Mouse (Mus musculus): ENCODE measurements around the gene Evi5. TPM values are rescaled to one million over a fixed set of nuclear protein-coding genes. Genes with fewer than 3 reads are reported as not detected.
"Not testable (repeated sequence)": the region's sequence is repeated elsewhere in the genome, so short reads cannot be mapped to it uniquely, and the experiment has no call there.

Evi5 gene
- total RNA-seq, 2 experiments from 2014 or later: 63.2 to 70.7 TPM

- TF ChIP-seq CTCF (conservative IDR thresholded peaks at IDR 0.05): no peak
- Histone ChIP-seq H3K27ac (no peak overlapping the region), H3K4me3 (no peak overlapping the region)
- no peak for DNase-seq (ENCODE audit: low spot score in 2 of 2)
These were observed 21.4 kb upstream of the Evi5 start for GRCm38 (mm10) chr5:107896265-107896664.

- Histone ChIP-seq H3K4me3 (no peak overlapping the region), H3K27ac (no peak overlapping the region)
- no peak for TF ChIP-seq CTCF (conservative IDR thresholded peaks at IDR 0.05)
- DNase-seq (ENCODE audit: low spot score in 2 of 2): no peak
These were observed 19.8 kb upstream of the Evi5 start for GRCm38 (mm10) chr5:107894676-107895075.

GRCm38 (mm10) chr5:107891515-107891914 lies 16.6 kb upstream of the Evi5 start:
- DNase-seq (ENCODE audit: low spot score in 2 of 2): peak in 1 of 2 experiments; percentile 16
- not testable (repeated sequence) for H3K27ac ChIP-seq, H3K4me3 ChIP-seq
- peak; percentile 76 for TF ChIP-seq CTCF (conservative IDR thresholded peaks at IDR 0.05)

- no peak for TF ChIP-seq CTCF (conservative IDR thresholded peaks at IDR 0.05)
- DNase-seq (ENCODE audit: low spot score in 2 of 2): no peak
- Histone ChIP-seq H3K27ac (no peak overlapping the region), H3K4me3 (no peak overlapping the region)
These were observed 15.3 kb upstream of the Evi5 start for GRCm38 (mm10) chr5:107889994-107890888.

GRCm38 (mm10) chr5:107880710-107881109 lies 5.8 kb upstream of the Evi5 start:
- TF ChIP-seq CTCF (conservative IDR thresholded peaks at IDR 0.05): no peak
- Histone ChIP-seq H3K4me3 (no peak overlapping the region), H3K27ac (no peak overlapping the region)
- no peak for DNase-seq (ENCODE audit: low spot score in 2 of 2)

GRCm38 (mm10) chr5:107877053-107877452 lies 2.1 kb upstream of the Evi5 start:
- Histone ChIP-seq H3K27ac (no peak overlapping the region), H3K4me3 (no peak overlapping the region)
- no peak for DNase-seq (ENCODE audit: low spot score in 2 of 2)
- 0 out of 2 replicates have a peak, but pooled peaks have one; percentile 17 for TF ChIP-seq CTCF (conservative IDR thresholded peaks at IDR 0.05)

GRCm38 (mm10) chr5:107875261-107875611 lies 329 bp upstream of the Evi5 start:
- no peak for DNase-seq (ENCODE audit: low spot score in 2 of 2)
- TF ChIP-seq CTCF (conservative IDR thresholded peaks at IDR 0.05): no peak

GRCm38 (mm10) chr5:107873886-107874302 lies 1.0 kb downstream of the Evi5 start:
- Histone ChIP-seq H3K27ac (peak overlapping the region; percentile 58), H3K4me3 (no peak overlapping the region; the same call in 1 of the 2 replicates)
- no peak for DNase-seq (ENCODE audit: low spot score in 2 of 2)
- no peak for TF ChIP-seq CTCF (conservative IDR thresholded peaks at IDR 0.05)

More at GRCm38 (mm10) chr5:107875261-107875611, 329 bp upstream of the Evi5 start:
- no peak overlapping the region for H3K27ac ChIP-seq
- H3K4me3 ChIP-seq: no peak overlapping the region

GRCm38 (mm10) chr5:107873330-107873729 lies 1.6 kb downstream of the Evi5 start:
- no peak for DNase-seq (ENCODE audit: low spot score in 2 of 2)
- TF ChIP-seq CTCF (conservative IDR thresholded peaks at IDR 0.05): no peak
- Histone ChIP-seq H3K27ac (no peak overlapping the region), H3K4me3 (no peak overlapping the region)

- DNase-seq (ENCODE audit: low spot score in 2 of 2): no peak
- Histone ChIP-seq H3K27ac (no peak overlapping the region), H3K4me3 (peak overlapping the region; percentile 75; the same call in 1 of the 2 replicates)
- TF ChIP-seq CTCF (conservative IDR thresholded peaks at IDR 0.05): no peak
These were observed 5.2 kb downstream of the Evi5 start for GRCm38 (mm10) chr5:107869701-107870100.

- peak; percentile 78 to 90 for DNase-seq (ENCODE audit: low spot score in 2 of 2)
- peak overlapping the region; percentile 93 for H3K27ac ChIP-seq
- TF ChIP-seq CTCF (conservative IDR thresholded peaks at IDR 0.05): peak; percentile 55
- peak overlapping the region; percentile 75 for H3K4me3 ChIP-seq
These were observed 5.9 kb downstream of the Evi5 start for GRCm38 (mm10) chr5:107868905-107869424.

GRCm38 (mm10) chr5:107867970-107868904 lies 6.7 kb downstream of the Evi5 start:
- no peak for TF ChIP-seq CTCF (conservative IDR thresholded peaks at IDR 0.05)
- Histone ChIP-seq H3K27ac (peak overlapping the region; percentile 93), H3K4me3 (peak overlapping the region; percentile 75)
- peak in 1 of 2 experiments; percentile 23 for DNase-seq (ENCODE audit: low spot score in 2 of 2)

All from layer of hippocampus, adult 2 months (tissue).